Mouse (Mus musculus) v-Abl transformed pro-B cells (cell line): ENCODE measurements around the gene Bmp5.

ENCODE experiments used
- in situ Hi-C, 2 experiments: fragments of 400-800 bp; cut with MboI; formaldehyde crosslinking; loops; one replicate each; pipeline ENCODE4 v1.15.1; 2025; ENCODE audit not compliant: unreplicated experiment in 2 of 2

Bmp5 gene

DNA sequence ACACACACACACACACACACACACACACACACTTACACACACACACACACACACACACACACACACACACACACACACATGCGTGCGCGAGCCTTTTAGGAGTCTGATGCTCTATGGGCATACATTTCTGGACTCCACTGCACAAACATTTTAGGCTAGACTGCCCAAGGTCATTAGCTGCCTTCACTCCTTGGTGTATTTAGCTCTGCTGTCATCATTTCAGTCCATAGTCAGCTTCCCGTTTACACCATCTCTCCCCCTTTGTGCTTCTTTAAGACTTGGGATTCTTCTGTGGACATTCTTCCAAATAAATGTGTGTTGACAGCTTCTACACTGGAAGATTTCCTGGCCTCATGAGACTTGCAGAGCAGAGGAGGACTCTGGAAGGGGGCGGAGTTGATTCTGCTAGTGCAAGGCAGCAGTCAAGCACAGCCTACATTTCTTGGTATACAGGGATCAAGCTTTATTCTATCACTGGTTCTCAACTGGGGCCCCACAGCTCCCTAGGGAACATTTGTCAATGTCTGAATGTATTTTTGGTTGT, 58.1 kb downstream of the Bmp5 start:
- in situ Hi-C loops: loop anchor here in 1 of 2 experiments (25.0 kb wide), 1 partner anchor 179 kb away; the partner anchor contains the start of gene Hmgcll1

DNA sequence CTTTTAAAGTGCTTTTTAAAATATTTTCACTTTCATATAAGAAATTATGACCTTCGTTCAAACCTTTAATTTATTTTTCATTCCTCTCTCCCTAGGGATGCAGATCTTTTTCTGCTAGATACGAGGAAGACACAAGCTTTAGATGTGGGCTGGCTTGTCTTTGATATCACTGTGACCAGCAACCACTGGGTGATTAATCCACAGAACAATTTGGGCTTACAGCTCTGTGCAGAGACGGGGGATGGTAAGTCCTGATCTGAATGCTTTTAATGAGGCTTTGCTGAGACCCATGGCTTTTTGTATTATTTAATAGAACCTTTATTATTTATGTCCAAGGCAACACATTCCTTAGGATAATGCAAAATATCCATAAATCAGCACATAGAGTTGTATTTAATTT, 64.3 kb downstream of the Bmp5 start:
- in situ Hi-C loops: loop anchor here in 1 of 2 experiments (25.0 kb wide), 1 partner anchor 173 kb away; the partner anchor contains the start of gene Hmgcll1

DNA sequence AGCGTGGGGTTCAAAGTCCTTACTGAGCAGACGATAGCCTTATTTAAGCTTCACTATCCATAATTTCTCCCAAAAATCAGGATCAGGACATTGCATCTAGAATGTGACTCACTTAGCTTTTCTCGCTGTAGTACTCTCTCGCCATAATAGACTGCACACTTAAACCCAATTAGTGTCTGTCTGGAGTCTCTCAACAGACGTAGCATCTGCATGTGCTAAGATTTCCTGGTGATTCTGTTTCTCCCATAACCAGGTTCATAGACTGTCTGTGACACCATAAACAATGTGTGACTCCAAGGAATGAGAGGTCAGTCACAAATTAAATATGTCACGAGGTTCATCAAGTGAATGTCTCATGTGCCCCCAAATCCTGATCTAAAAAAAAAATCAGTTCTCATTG, 65.7 kb downstream of the Bmp5 start:
- in situ Hi-C loops: loop anchor here (5.0 to 25.0 kb wide), 2 partner anchors 171 to 181 kb away; partner anchors contain the start of gene Hmgcll1 (in 1 of the 2)

DNA sequence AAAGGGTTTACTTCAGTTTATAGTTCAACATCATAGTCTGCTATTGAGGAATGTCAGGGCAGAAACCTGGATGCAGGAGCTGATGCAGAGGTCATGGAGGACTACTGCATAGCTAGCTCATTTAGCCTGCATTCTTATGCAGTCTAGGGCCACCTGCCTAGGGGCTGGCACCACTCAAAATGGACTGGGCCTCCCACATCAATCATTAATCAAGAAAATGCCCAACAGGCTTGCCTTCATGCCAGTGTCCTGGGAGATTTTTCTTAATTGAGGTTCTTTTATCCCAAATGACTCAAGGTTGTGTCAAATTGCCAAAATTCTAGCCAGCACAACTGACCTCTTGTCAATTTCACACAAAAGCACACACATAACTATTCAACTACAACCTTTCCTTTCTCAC, 70.8 kb downstream of the Bmp5 start:
- in situ Hi-C loops: loop anchor here in 1 of 2 experiments (25.0 kb wide), 1 partner anchor 166 kb away; the partner anchor contains the start of gene Hmgcll1

DNA sequence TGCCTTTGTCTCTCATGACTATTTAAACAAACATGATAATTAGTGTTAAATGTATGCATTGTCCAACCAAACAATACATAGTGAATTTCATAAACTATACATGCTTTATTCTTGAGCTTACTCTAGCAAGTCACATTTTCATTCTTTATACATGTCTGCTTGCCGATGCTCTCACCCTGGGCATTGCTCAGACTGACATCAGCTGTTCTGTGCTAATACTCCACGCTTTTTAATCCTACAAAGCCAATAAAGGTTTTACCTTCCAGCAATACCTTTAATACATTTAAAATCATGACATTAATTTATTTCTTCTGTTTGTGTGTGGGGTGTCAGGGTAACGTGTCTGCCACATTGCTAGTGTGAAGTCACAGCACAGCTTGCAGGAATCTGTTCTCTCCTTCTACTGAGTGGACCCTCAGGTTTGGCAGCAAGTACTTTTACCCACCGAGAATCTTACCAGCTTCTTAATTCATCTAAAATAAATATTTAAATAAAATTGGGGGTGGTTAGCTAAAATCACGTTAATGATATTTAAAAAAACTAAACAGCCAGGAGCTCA, 75.6 kb downstream of the Bmp5 start:
- in situ Hi-C loops: no loop called here

DNA sequence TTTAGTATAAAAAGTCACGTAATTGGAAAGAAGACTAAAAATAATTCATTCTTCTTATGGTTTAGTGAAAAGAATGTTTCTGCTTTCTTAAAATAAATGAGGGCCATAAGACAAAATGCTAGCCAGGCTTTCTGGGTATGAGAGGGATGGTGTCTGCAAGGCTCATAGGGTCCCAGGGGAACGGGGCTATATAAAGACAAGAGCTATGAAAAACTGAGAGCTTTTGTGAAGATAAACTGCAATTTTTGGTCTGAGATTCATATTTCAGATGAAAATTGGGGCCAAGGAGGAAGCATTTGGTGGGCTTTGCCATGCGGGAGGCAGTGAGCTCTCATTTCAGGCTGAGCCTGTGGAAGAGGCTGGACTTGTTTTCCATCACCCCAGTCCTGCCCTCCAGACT, 83.0 kb downstream of the Bmp5 start:
- in situ Hi-C loops: no loop called here

DNA sequence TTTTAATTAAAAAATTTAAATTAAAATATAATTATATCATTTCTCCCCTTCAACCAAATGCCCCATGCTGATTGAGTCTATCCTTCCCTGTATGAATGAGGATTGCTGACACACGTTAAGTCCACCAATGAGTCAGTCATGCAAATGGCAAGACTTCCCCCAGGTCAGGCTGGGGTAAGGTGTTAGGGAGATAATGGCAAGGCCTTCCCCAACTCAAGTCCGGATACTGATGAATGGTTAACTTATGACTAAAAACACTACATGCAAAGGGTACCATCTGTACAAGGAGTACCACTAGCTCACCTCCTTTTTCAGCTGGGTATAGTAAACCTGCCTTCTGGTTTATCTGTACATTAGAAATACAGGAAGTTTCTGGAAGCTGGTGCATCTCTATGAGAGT, 83.8 kb downstream of the Bmp5 start:
- in situ Hi-C loops: no loop called here

DNA sequence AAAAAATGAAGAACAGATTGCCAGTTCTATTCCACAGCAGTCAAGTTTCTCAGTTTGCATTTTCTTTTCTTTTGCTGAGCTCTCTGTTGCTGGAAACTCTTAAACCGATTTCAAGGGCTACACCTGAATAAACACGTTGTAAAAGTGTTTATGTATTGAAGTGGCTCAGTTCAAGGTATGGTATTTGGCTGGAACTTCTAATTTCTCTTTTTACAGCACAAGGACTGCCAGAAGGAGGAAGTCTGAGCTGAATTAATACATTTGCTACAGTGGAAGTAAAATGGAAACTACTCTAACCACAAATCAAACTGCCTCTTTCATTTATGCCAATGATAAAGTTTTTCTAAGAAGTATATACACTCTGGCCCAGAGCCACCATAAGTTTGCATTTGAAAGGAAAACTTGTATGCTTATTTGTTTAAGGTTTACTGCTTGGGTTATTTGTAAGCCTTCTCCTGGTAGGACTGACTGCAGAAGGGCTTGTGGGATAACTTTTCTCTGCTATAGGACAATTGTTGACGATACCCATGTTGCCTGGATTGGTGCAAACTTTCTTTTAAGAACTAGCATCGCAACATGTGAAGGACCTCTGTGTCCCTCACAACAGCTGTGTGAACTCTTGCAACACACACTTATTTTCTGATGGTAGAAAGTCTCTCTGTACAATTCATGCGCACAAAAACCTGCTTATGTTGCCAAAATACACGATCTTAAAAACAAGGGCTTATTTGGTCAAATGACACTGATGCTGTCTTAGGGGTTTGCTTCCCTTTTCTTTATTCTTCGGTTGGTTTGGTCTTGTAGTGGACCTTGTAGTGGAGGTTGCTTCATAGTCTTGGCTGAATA, 95.4 kb downstream of the Bmp5 start:
- in situ Hi-C loops: no loop called here

DNA sequence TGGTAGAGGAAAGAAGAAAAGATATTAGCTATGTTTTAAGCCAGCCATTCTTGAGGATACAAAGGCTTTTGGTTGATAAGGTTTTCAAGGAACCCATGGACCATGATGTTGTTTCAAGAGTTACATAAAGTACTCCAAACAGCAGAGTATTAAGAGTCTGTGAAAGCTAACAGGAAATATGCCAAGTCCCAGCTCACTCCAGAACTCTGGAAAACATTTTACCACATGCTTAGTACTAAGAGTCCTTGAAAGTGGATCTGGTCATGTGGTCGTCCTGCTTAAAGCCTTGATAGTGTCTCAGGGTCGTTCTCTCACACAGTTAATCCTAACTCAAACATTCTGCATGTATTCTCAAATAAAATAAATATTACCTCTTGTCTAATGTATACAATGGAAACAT, 101.2 kb downstream of the Bmp5 start:
- in situ Hi-C loops: no loop called here

DNA sequence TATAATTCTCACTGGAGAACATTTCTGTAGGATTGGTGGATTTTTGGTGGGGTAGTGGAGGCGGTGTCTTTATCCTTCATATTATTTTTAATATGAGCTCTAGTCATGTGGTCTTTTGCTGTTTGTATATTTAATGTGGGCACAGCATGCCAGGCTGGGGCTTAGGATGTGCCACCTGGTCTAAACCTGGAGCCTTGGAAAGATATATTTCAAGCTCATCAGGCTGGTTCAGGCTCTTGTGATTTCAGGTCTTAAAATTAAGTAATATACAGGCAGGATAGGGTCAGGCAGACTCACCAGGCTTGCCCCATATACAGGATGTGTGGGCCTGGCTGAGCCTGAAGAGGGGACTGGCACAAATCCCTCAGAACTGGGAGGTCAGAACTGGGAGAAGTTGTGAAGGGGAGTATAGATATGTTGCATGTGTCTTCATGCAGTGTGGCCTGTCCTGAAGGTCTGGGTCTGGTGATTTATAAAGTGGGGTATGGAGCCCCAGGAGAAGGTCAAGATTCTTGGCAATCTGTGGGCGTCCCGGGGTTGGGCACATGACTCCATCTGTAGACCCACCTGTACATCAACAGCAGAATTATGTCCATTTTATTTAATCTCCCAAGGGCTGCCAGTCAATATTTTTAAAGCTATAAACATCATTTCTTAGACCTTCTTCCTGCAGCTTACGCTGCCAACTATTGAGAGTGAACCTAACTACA, 108.5 kb downstream of the Bmp5 start:
- in situ Hi-C loops: no loop called here

DNA sequence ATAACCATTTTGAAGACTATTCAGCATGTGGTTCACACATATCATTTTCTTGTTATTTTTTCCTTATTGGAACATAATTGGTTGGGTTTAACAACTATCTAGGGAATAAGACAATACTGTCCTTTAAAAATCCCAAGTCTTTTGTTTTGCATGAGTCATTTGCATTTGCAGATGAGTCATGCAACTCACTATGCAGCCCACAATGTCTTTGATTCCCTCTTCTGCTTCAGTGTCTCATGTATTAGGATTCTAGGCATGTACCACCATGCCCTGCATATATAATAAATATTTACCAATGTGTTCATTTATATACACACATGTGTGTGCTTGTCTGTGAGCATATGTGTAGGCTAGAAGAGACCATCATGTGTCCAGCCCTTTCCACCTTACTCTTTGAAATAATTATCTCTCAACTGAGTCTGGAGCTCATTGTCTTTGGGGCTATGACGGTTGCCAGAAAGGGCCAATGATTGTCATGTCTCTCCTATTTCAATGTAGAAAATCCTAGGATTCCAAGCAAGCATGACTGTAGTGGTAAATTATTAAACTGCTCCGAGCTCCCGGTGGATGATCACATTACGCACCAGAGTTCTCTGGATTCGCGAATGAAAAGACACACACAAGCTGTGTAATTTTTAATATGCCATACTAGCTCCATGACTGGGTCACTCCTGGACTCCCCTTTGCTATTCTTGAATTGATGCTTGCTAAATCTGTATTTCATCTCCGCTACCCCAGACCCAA, 111.8 kb downstream of the Bmp5 start:
- in situ Hi-C loops: no loop called here

DNA sequence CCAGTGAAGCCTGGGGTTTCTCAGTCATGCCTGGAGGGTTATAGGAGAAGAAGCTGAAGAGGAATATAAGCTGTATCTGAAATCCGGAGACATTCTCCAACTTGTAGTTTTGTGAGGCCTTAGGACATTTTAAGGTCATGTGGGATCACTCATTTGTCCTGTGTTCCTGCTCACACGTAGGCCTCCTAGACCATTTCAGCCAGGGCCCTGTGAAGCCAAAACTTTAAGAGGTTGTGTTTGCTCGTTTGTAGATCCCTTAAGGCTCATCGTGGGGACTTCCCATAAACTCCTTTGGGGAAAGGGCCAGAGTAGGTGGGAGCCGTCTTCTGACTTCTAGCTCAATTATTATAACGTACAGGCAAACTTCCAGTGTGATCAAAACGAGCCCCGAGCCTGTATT, 121.8 kb downstream of the Bmp5 start:
- in situ Hi-C loops: no loop called here

DNA sequence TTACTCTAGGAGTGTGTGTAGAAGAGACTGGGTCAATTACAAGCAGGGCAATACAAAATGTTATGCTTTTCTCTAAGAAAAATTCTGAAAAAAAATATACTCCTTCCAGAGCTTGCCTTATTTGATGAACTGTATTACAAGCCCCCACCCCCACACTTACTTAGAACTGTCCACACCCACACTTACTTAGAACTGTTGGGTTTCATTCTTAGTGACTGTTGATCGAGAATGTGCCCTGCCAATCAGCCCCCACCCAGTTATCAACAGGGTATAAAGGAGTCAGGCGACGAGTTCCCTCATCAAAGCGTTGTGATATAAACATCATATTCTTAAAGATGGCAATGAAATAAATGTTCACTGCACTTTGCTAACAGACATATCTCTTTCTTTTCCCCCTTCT, 122.9 kb downstream of the Bmp5 start:
- in situ Hi-C loops: no loop called here

DNA sequence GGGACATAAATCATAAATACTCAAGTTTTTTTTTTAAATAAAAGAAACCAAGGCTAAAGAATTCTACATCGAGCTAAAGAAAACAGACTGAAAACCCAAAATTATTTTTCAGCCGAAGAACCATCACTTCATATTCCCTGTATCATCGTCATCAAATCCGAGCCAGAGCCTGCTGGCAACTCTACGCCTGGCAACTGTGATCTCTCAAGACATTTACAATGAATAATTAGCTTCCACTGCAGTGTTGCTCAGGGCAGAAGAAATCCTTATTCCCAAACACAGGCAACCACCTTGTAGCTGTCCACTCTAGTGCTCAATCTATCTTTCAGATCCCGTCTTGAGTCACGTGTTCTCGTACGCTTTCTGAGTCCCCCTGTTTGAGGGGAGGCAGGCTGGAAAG, 126.1 kb downstream of the Bmp5 start:
- in situ Hi-C loops: loop anchor here in 1 of 2 experiments (10.0 kb wide), 1 partner anchor 224 kb away; no protein-coding TSS in a partner anchor

DNA sequence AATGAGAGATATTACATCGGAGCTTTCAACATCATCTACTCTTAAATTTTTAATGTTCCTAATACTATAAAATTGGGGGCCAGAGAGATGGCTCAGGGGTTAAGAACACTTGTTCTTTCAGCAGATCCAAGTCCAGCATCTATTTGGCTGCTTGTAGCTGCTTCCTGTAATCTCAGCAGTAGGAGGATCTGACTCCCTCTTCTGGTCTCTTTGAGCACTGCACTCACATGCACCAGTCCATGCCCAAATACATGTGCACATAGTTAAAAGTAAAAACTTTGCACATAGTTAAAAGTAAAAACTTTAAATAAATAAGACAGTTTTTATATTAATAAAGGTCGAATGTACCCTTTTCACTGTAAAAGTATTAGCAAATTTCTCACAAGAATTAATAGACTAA, 130.3 kb downstream of the Bmp5 start:
- in situ Hi-C loops: loop anchor here in 1 of 2 experiments (5.0 to 10.0 kb wide), 2 partner anchors 143 to 219 kb away; no protein-coding TSS in a partner anchor

DNA sequence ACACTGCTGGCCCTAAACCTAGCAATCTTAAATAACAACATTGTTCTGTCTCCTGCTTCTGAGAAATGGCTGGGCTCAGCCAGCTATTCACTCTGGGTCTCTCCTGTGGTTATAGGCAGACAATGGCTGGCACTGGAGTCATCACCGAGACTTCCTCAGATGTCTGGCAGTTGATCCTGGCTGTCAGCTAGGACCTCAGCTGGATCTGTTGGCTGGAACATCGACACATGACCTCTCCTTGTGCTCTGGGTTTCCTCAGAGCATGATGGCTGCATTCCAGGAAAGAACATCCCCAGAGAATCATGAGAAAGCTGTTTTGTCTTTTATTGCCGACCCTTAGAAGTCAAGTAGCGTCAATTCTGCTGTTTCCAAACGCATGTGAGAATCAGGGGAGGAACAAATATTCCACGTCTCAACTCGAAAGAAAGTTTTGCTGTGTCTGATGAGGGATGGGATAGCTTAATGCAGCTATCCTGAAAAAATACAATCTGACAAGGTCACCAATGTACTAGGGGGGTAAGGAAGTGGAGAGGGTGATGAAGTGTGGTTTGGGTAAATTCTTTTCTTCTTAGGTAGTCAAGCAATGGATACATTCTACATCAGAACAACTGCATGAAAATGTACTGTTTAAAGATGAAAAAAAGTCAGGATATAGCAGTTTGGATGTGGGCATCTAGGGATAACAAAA, 135.1 kb downstream of the Bmp5 start:
- in situ Hi-C loops: no loop called here

DNA sequence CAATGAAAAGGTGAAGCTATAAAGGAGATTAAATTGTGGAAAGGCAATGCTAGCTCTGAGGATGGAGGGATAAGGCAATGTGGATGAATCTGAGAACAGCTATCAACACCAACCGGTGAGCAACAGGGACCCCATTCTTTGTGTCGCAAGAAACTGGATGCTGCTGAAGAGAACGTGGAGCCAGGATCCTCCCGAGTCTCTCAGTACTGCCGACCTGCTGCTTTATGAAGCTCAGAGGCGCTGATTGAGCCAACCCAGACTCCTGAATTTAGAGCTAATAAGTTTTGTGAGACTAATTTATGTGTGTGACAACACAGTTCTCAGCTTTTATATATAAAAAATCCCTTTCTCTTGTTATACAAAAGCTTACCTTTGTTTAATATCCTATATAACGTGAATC, 136.4 kb downstream of the Bmp5 start:
- in situ Hi-C loops: no loop called here

DNA sequence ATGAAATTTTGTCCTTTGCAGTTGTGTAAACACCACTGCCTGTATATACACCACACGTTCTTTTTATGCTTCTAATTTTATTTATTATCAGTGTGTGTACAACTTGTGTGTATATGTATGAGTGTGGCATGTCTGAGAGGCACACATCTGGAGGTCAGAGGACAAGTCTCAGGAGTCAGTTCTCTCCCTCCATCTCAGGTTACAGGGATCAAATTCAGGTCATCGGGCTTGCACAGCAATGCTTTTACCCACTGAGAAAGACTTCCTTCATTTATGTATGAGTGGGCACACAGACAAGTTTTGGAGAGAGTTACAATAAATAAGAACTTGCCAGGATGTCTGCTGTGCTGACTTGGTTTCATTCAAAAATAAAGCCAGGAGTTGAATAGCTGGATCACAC, 140.9 kb downstream of the Bmp5 start:
- in situ Hi-C loops: no loop called here

DNA sequence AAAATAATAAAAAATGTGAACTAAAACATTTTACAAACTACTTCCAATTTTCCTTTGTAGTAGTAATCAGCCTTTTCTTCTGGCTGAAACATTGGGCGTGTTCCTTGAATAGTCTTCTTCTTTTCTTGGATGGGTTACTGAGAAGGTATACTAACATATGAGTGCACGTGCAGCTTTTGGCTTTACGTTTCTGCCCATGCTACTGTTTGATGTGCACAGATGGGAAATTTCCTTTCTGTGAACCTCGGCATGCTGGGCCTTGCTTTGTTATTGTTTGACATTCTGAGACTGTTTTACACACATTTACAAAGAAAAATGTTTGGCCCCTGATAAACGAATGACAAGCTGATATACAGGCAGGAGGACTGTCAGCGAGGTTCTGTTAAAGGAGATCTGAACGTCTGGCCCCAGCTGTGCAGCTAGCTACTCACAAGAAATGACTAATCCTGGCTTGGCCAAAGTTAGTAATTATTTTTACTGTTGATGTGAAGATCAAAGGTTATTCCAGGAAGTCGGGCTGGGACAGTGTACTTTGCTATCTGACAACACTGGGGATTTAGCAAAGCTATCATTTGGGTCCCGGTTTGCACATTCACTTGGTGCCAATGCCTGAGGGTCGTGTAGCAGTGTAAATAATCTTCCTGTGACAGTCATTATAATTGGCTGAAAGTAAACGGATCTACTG, 152.2 kb downstream of the Bmp5 start:
- in situ Hi-C loops: no loop called here
